Mouse (Mus musculus) urinary bladder, postnatal 25 days (tissue): ENCODE data around the gene Scube1.

Source experiments
- DNase-seq: peaks from one replicate; pipeline ENCODE4 v3.0.0; 2022; ENCODE audit warnings: low spot score

Gene Scube1

DNA sequence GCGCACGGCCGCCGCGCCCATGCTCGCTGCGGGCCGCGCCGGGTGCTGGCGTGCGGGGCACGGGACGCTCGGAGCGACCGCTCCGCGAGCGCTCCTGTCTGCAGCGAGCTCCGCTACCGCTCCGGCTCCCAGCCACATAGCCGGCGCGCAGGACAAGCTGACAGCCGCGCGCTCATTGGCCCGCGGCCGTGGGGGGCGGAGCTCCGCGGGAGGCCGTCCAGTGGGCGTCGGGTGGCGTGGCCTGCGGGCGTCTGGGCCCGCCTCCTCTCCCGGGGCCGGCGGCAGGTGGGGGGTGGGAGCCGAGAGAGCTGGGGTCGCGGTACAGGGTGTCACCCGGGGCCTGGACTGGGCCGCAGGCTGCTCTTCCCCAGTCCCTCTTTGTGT, at the start of gene Scube1:
Scube1 (minus strand) TSS at position 136 of the 384 bp plus-strand sequence.
- DNase-seq, result peak; percentile 78

- DNase-seq, result no peak
Measured at GRCm38 (mm10) chr15:83772953-83773352, 48.1 kb upstream of the Scube1 start.

GRCm38 (mm10) chr15:83772460-83772859, 47.6 kb upstream of the Scube1 start:
- DNase-seq, result no peak

DNA sequence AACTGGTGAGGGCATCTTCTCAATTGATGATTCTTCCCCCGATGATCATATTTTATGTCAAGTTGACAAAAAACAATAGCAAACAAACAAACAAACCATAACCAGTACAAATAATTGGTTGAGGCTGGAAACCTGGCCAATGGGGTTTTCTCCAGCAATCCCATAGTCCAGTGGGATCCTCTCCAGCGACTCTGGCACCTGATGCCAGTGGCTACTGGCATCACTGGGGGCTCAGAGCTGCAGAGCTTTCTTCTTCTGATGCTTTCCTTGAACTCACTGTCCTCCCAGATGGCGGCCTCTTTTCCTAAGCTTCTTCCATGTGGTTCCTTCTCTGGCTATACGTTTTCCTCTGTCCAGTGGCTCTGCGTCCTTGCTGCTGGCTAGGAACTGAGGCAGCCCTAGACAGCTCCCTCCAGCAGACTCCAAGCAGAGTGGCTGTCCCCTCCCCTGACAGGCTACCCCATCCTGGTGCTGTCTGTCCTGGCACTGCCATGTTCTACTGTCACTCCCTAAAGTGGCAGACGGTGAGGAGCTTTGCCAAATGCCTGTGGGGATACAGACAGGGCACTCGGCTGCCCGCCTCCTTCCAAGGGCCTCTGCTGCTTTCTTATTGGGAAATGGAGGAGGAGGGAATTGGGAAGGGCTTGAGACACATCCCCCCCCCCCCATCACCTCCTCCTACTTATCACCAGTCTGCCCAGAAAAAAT, 46.7 kb upstream of the Scube1 start:
- DNase-seq, result no peak

- DNase-seq, result no peak
Measured at GRCm38 (mm10) chr15:83765388-83766029, 40.7 kb upstream of the Scube1 start.

DNA sequence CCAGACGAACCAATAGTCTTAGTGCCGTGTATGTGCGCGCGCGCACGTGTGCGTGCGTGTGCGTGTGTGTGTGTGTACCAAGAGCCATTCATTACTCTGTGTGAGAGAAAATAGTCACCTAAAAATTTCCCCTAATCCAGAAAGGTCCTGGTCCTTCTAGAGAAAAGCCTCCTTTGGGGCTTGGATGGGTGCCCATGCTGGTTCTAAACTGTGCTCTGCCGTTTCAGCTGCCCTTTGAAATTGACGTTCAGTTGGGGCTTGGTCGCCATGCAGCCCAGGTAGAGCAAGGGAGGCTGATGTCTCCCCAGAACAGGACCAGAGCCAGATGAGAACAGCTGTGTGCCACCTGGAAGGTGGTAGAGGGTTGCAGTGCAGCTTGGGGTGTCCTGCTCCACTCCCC, 36.7 kb upstream of the Scube1 start:
- DNase-seq, result no peak

DNA sequence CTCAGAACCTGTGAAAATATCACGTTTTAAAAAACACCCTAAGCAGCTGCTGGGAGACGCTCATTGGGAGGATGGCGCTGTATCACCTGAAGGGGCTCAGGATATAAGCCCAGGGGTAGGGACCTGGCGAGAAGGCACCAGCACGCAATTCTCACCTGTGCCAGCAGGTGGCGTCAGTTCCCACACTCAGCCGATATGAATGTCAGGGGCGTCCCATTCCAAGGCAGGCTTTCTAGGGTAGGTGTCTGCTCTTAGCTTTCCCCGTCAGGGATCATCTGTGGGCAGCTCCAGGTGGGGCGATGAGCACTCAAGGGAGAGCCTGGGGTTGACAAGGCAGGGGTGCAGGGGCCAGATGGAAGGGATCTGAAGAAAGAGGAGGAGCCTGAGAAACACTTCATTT, 35.9 kb upstream of the Scube1 start:
- DNase-seq, result peak; percentile 13

- DNase-seq, result no peak
Measured at GRCm38 (mm10) chr15:83758958-83759357, 34.1 kb upstream of the Scube1 start.

GRCm38 (mm10) chr15:83756742-83757141, 31.9 kb upstream of the Scube1 start:
- DNase-seq, result no peak

GRCm38 (mm10) chr15:83749436-83749835, 24.6 kb upstream of the Scube1 start:
- no peak for DNase-seq

- no peak for DNase-seq
Measured at GRCm38 (mm10) chr15:83748986-83749385, 24.2 kb upstream of the Scube1 start.

DNA sequence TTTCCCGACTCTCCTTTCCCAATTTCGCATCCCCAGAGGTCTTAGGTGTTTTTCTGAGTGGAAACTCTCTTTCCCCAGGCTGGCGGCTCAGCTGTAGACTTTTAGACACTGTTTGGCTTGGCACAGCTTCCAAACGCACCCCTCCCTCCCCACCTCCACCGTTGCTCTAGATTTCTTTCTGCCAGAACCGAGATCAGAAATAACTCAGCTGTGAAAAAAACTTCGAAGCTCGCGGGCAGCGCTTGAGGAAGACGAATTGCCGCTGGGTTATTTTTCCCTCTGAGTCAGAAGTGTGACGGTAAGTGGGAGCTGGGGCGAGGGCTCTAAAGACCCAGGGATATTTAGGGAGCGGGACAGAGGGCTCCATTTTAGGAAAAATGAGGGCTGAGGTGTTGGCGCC, 21.5 kb upstream of the Scube1 start:
- no peak for DNase-seq

- DNase-seq, result no peak
Measured at GRCm38 (mm10) chr15:83742018-83742417, 17.2 kb upstream of the Scube1 start.

- DNase-seq, result no peak
Measured at GRCm38 (mm10) chr15:83740676-83741422, 16.0 kb upstream of the Scube1 start.

DNA sequence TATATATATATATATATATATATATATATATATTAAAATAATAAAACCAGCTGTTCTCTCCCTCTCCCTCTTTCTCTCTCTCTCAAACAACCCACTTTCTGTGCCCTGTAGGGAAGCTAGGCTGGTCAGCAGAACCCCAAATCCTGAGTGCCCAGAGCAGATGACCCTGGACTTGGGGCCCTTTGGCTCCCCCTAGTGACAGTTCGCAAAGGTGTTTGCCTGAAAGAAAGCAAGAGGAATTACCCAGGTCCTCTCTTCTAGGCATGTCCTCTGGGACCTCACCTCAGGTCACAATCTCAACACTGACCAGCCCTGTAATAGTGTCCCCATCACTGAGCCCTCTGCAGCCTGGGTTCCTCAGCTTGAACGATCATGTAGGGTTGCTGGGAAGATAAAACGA, 2.8 kb upstream of the Scube1 start:
- DNase-seq, result peak; percentile 63

GRCm38 (mm10) chr15:83726741-83727140, 1.9 kb upstream of the Scube1 start:
- no peak for DNase-seq

DNA sequence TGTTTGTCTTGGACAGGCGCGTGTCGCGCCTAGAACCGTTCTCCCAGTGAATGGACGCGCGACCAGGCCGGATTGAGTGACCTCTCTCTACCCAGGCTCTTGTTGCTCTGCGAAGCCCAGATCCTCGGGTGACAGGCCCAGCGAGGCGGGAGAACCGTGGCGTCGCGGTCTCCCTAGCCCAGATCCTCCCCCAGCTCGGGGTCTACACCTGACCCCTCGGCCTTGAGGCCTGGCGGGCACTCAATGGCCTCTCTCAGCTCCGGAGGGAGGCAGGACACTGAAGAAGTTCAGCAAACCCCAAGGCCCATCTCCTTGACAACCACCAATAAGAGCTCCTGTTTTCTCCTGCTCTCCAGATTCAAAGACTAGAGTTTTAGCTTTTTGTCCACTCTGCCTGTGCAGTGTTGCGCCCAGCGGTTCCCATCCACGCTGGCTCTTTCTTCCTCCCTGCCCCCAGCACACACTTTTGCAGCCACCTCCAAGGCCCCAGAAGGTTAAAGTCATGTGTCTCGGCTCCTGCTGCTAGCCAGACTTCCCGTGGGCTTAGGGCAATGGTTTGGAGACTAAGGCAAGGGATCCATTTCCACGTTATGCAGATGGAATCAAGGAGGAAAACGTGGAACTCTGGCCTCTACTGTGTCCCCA, 857 bp upstream of the Scube1 start:
- no peak for DNase-seq

GRCm38 (mm10) chr15:83724160-83724885, 498 bp downstream of the Scube1 start:
- peak; percentile 12 for DNase-seq

DNA sequence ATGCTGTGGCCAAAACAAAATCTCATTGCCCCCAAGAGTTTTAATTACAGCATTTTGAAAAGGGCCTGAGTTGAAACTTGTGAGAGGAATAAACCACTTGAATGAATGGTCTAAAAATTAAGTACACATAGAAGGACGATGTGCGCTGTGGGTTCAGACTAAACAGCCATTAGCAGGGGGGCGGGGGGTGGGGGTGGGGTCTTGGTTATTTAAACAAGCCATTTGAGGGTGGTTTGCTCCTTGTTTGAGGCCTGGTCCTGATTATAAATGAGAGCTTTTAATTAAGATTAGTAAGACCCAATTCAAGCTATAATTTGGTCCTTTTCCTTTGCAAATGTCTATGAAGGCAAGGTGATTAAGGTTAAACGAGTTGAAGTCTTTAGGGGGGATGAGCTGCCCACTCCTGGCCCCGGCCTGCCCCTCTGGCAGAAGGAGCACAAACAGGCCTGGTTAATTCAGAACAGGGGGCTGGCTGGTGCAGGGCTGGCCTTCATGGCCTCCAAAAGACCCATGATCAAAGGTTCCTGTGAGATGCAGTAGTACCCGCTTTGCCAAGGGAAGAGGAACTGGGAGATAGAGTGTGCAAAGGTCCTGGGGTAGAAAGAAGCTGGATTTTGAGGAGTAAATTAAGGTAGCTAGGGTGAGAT, 9.1 kb downstream of the Scube1 start:
- DNase-seq, result no peak

DNA sequence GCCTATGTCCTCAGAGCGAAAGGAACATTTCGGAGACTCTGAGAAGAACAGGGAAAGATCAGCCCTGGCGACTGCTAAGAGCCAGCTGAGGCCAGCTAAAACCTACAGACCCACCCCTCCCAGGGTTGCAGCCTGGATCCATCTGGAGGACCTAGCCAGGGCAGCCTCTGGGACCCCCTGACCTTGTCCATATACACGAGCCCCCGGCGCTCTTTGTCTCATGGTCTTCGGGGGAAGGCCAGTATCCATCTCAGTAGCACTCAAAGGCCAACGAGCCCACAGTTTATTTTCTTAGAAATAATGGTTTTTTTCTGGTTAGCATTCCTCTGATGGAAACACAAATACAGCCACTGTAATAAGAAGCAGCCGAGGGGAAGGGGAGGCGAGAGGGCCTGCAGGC, 12.0 kb downstream of the Scube1 start:
- DNase-seq, result no peak

- no peak for DNase-seq
Measured at GRCm38 (mm10) chr15:83712361-83712760, 12.5 kb downstream of the Scube1 start.
